Mouse (Mus musculus): ENCODE measurements around the gene Trpv6. TPM values are rescaled to one million over a fixed set of nuclear protein-coding genes. Genes with fewer than 3 reads are reported as not detected.

Trpv6 gene
- total RNA-seq, 2 experiments from 2014 or later: not detected

DNA sequence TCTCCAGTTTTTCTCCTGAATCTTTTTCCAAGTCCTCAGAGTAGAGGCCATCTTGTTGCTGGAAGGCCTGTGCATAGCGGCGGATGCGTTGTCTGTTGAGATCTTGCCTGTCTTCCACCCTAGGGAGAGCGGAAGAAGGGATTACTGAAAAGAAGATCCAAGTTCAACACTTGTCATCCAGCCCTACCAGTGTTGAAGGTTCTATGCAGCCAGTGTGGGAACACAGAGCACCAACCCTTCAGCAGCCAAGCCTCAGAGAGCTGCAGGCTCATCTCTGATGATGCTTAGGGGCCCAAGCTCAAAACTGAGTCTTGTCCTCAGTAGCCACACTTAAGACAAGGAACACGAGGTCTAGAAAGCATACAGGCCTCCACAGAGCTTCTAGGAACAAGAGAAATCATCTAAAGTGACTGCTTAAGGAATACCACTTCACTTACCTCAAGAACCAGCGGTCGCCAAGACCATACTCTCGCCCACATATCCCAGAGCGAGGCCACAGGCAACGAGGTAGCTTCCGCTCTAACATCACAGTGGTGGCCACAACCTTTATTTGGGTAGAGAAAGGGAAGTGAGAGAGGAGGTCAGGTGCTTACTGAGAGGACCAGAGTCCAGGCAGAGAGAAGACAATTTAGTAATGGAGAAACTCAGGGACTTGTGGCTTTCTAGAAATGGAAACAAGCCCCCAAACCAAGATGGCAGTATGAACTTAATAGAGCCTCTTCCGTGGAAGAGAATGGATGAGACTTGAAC lies 14.8 kb downstream of the Trpv6 start:
- no peak for DNase-seq

DNA sequence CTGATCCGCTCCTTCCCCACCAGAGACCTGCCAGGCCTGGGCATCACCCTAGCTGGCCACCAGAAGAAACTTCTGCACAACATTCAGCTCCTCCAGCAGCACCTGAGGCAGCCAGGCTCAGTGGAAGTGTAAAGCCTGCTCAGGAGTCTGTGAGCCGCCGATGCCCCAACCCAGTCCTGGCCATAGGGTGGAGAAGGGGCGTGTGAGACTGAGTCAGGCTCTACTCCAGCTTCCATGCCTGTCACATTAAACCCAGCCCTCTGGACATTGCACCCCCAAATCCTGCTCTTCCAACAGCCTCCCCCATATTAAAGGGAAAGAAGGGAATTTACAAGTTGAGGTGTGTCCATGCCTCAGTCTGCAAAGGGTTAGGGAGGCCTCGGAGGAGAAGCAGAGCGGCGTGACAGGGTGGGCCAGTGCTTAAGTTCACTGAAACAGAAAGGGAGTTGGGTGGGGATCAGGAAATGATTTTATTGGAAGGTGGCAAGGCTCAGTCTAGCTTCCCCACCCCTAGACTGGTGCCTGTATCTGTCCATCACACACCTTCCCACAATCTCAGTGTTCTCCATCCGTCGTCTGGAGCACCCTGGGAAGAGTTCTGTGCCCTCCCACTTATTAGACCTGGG lies 15.9 kb downstream of the Trpv6 start:
- no peak for DNase-seq

DNA sequence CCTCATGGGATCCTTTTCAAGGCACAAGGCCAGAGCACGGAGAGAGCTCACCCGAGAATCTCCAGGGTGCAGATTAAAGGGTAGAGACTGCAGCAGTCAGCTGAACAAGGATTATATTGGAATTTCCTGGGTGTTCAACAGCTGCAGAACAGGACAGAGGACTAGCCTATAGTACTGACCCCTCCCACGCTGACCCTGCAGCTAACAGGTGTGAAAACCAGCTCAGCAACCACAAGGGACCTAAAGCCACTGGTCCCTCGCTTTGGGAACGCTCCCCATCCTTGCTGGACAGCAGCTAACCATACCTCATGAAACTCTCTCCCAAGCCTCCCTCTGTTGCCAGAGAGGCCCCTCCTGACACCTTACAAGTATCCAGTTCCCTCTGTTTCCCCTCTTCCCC lies 28.6 kb downstream of the Trpv6 start:
- DNase-seq: no peak

DNA sequence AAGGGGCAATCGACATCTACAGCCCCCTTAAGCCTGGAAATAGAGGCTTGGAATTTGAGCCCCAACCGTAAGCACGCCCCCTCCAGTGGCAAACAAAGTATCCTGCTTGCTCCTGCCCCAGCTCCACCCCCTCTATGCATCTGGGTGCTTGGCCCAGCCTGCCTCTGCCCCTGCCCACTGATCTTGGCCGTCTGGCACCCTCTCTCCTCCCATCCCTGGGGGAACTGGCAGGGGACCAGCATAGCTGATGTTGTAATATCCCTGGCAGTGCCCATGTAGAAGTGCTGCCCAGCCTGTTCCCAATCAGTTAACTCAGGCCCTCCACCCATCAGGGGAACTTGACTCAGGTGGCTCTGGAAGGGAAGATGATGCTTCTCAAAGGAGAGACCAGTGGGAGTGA lies 30.0 kb downstream of the Trpv6 start:
- peak; percentile 40 to 41 for DNase-seq

DNA sequence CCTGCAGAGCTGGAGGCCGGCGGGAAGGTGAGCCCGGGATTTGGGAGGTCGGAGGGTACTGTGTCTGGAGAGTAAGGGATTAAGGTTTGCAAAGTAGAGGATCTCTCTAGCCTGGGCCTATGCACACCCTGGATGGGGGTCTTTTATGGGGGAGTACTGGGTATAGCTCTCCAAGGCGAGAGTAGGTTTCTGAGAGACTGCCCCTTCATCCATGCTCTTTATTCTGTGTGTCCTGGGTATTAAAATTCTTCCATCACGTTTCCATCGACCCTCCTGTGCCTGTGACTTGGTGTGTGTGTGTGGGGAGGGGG lies 30.5 kb downstream of the Trpv6 start:
- no peak for DNase-seq

DNA sequence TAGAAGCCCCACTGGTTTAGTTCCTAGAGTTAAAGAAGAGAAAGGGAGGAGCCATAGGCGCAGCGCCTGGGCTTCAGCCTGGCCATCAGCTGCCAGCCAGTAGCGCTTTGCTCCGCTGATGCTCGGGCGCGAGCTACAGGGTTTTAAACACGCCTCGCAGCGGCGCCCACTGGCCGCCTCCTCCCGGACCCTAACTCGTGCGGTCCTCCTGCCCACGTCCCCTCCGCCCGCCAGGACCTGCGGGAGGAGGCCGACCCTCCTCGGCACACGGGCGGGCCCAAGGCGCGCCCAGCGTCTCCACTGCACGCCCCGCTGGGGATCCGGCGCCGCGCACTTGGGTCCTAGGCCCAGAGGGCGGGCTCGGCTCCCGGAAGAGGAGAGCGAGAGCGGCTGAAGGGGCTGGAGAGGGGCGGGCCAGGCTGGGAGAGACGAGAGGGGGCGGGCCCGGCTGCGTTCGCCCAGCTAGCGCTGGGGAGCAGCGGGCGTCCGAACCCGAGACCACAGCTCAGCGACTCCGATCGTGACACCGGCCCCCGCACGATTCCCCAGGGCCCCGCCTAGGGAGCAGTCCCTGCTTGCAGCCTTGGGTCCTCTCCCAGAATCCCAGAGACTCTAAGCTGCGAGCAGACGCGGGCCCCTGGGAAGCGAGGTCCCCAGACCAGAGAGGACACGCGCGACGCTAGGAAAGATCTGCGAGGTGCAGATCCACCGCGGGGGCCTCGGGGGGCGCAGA lies 31.0 kb downstream of the Trpv6 start, which contains the start of gene Ephb6:
Gene Ephb6, plus strand, starts transcription at position 422 of the 733 bp plus-strand sequence.
- DNase-seq: peak; percentile 66 to 74

DNA sequence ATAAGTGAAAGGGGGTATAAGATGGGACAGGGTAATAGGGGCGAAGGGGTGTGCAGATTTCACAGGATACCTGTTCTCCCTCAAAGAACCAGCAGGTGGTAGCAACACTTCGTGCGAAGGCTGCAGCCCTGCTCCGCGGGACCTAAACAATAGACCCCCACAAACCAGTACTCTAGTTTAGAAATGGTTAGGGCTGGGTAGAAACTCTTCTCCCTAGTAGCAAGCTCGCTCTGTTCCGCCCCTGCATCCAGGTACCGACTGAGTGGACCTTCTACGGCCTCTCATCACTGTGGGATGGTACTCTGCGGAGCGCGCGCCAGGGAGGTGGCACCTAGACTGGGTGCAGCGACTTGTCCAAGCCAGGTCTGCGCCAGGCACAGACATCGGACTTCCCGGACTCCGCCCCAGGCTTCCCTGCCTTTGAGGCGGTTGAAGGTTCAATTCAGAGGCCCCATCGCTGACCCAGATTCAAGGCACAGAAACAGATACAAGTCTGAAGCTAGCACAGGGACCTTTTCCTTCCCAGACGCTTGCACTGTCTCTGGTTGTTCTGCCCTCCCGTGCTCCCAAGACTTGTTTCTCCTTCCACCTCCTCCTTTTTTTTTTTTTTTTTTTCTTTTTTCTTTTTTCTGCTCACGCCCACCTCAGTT lies 31.7 kb downstream of the Trpv6 start:
- DNase-seq: peak; percentile 9 to 39

DNA sequence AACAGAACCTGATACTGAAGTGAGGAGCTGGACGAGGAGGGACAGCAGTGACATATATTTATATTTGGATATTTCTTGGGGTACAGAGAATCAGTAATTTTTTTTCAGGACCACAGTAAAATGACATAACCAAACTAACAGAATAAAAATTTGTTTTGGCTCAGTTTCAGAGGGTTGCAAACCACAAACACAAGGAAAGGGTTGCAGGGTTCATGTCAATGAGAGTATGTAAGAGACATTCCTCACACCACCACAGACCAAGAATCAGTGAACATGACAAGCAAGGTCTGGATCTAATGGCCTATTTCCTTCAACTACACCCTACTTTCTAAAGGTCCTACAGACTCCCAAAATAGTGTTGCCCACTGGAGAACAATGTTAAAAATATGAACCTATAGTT lies 54.0 kb downstream of the Trpv6 start:
- no peak for DNase-seq

DNA sequence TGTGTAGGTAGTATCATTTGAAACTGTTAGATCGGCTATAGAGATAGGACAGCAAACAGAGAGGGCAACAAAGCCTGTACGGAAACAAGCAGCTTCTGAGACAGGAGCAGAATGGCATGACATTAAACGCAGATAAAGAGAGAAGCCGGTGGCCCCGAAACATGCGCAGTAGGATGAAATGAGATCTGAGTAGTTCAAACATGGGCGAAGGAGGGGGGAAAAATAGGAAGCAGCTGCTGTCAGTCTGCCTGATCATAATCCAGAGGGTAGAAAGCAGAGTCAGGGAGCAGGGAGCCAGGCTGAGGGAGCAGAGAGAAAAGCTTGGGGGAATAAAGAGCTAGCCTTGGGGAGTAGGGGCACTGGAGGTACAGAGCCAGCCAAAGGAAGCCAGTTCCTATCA lies 54.9 kb downstream of the Trpv6 start:
- no peak for DNase-seq

DNA sequence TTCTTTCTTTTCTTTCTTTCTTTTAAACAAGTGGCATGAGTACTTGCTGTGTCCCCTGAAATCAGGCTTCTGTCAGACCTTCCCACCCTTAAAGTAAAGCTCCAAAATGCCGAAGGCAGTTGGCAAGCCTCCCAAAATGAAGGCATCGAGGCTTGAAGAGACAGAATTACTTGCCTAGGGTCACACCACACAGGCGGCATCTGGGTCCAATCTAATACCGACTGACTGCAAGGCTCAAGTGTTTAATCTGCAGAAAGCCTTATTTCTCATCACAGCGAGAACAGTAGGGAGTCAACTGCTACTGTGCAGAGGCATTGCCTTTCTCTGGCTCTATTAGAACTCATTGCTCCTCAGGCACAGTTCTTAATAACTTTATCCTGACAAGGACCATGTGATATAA lies 58.9 kb downstream of the Trpv6 start:
- no peak for DNase-seq

DNA sequence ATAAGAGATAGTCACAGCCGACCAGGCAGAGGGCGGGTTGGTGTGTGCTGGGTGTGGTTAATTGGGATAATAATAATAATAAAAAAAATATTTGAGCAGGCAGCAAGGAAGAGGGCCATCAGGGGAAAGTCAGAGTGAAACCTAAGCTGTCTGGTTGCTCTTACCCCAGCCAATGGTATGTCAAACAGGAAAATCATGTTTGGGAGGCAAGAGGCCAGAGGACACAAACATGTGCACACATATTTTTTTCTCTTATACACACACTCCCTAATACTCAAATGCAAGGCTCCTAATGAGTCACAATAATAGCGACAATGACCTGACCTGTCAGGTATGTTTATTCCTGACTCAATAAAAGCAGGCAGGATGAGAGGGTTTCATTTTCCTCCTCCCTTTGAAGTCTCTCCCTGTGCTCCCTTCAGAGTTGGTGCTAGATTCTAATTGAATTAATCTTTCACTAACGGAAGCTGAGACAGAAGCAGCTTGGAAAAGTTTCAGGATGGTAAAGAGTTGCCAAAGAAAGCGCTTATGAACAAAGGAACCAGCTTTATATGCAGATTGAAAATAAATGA lies 59.6 kb downstream of the Trpv6 start:
- no peak for DNase-seq

Other genes with a start within 250 kb of the Trpv6 start
- gene Gm5771, start 244.0 kb downstream of the Trpv6 start, total RNA-seq (2021): not detected
- not detected for gene Gm10334, start 190.3 kb downstream of the Trpv6 start, total RNA-seq (2021)
- gene Prss1, start 177.5 kb downstream of the Trpv6 start, total RNA-seq (2021): not detected
- gene Prss2, start 114.6 kb downstream of the Trpv6 start, total RNA-seq (2021): not detected
- gene Ephb6, start 30.9 kb downstream of the Trpv6 start, total RNA-seq (2021): 1 to 10 TPM; 1.3 to 1.8 TPM
- not detected for gene Trpv5, start 44.4 kb upstream of the Trpv6 start, total RNA-seq (2021)
- not detected for gene Llcfc1, start 48.0 kb upstream of the Trpv6 start, total RNA-seq (2021)
- gene Kel, start 67.9 kb upstream of the Trpv6 start, total RNA-seq (2021): not detected
- gene Olfr459, start 138.8 kb upstream of the Trpv6 start, total RNA-seq (2021): not detected
- gene Pip, start 211.1 kb upstream of the Trpv6 start, total RNA-seq (2021): not detected
- not detected for gene Sval2, start 216.6 kb upstream of the Trpv6 start, total RNA-seq (2021)

All from heart, adult 18-20 months (tissue).